Mouse (Mus musculus): ENCODE data around the gene Ppp2ca. TPM values are rescaled to one million over a fixed set of nuclear protein-coding genes. Genes with fewer than 3 reads are reported as not detected.

Ppp2ca gene
- polyA plus RNA-seq, 1 experiment from 2014 or later: 112 TPM

Small RNA genes within 50 kb of the gene (microRNA-seq; reads per million reads assigned to microRNA genes)
- gene Gm24157 (not detected), gene Mir3061 (17.7 reads per million, percentile 27 among the genes with 10 or more reads in this experiment)

Other genes with a start within 250 kb of the Ppp2ca start
- 0.28 and 0.44 TPM in 2 replicates for gene Jade2, start 241.0 kb upstream of the Ppp2ca start, polyA plus RNA-seq (2014; fragmentation: Nextera tagmentation; extraction: Ambion mirVana)
- gene Cdkn2aipnl, start 131.0 kb upstream of the Ppp2ca start, polyA plus RNA-seq (2014; fragmentation: Nextera tagmentation; extraction: Ambion mirVana): 129 and 139 TPM in 2 replicates
- gene Ube2b, start 97.9 kb upstream of the Ppp2ca start, polyA plus RNA-seq (2014; fragmentation: Nextera tagmentation; extraction: Ambion mirVana): 170 and 191 TPM in 2 replicates
- gene Cdkl3, start 94.5 kb upstream of the Ppp2ca start, polyA plus RNA-seq (2014; fragmentation: Nextera tagmentation; extraction: Ambion mirVana): 9.6 and 13.3 TPM in 2 replicates
- not detected in 2 replicates for gene Olfr1373, start 46.8 kb downstream of the Ppp2ca start, polyA plus RNA-seq (2014; fragmentation: Nextera tagmentation; extraction: Ambion mirVana)
- not detected in 2 replicates for gene Olfr1371, start 115.3 kb downstream of the Ppp2ca start, polyA plus RNA-seq (2014; fragmentation: Nextera tagmentation; extraction: Ambion mirVana)
- gene Skp1a, start 133.3 kb downstream of the Ppp2ca start, polyA plus RNA-seq (2014; fragmentation: Nextera tagmentation; extraction: Ambion mirVana): 915 and 1,008 TPM in 2 replicates
- 19.4 and 20.8 TPM in 2 replicates for gene Tcf7, start 184.3 kb downstream of the Ppp2ca start, polyA plus RNA-seq (2014; fragmentation: Nextera tagmentation; extraction: Ambion mirVana)